Mouse (Mus musculus): ENCODE results near the gene Mcm2.

The Mcm2 gene

GRCm38 (mm10) chr6:88898534-88899048 is at the start of gene Mcm2:
Mcm2 (minus strand) TSS chr6:88898780.
- peak; percentile 97 to 98 for DNase-seq (ENCODE audit: low spot score in 2 of 2)

GRCm38 (mm10) chr6:88947771-88948170 is 49.2 kb upstream of the Mcm2 start:
- no peak for DNase-seq (ENCODE audit: low spot score in 2 of 2)

- DNase-seq (ENCODE audit: low spot score in 2 of 2), result no peak
These were observed 47.9 kb upstream of the Mcm2 start for GRCm38 (mm10) chr6:88946442-88946841.

- no peak for DNase-seq (ENCODE audit: low spot score in 2 of 2)
These were observed 45.1 kb upstream of the Mcm2 start for GRCm38 (mm10) chr6:88943666-88944065.

- no peak for DNase-seq (ENCODE audit: low spot score in 2 of 2)
These were observed 44.0 kb upstream of the Mcm2 start for GRCm38 (mm10) chr6:88942595-88942994.

- no peak for DNase-seq (ENCODE audit: low spot score in 2 of 2)
These were observed 43.0 kb upstream of the Mcm2 start for GRCm38 (mm10) chr6:88941628-88942027.

DNA sequence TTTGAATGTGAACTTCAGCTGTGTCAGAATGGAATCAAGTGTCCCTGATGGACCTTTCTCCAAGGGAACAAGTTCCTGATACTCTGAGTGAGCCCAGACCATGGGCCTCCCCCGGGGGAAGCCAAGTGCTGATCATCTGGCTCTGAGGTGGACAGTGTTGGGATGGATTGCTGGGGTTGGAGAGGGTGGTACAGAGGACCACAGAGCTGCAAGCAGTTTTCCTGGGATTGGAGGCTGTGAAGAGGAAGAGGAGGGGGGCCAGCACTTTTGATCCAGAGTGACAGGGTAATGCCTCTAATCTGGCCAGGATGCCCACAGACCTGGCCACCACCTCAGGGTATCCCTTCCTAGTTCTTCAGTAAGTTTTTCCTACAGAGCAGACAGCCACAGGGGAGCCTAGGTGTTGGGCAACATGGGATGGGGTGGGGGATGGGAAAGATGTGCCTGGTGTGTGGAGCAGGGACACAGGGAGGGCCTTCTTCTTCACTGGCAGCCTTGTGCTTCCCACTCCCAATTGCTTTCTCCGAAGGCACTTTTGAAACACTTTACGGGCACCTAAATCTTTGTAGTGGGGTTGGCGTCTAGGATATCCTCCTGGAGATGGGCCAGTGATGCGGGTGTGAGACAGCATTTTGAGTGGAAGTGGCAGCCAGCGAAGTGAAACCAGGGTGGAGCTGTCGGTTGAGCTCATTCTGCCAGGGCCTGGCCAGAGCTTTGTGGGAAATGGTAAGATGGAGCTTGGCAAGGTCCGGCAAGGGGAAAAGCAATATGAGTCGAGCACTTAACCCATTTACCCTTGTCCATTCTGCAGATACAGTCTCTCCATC is 41.7 kb upstream of the Mcm2 start:
- DNase-seq (ENCODE audit: low spot score in 2 of 2), result no peak

DNA sequence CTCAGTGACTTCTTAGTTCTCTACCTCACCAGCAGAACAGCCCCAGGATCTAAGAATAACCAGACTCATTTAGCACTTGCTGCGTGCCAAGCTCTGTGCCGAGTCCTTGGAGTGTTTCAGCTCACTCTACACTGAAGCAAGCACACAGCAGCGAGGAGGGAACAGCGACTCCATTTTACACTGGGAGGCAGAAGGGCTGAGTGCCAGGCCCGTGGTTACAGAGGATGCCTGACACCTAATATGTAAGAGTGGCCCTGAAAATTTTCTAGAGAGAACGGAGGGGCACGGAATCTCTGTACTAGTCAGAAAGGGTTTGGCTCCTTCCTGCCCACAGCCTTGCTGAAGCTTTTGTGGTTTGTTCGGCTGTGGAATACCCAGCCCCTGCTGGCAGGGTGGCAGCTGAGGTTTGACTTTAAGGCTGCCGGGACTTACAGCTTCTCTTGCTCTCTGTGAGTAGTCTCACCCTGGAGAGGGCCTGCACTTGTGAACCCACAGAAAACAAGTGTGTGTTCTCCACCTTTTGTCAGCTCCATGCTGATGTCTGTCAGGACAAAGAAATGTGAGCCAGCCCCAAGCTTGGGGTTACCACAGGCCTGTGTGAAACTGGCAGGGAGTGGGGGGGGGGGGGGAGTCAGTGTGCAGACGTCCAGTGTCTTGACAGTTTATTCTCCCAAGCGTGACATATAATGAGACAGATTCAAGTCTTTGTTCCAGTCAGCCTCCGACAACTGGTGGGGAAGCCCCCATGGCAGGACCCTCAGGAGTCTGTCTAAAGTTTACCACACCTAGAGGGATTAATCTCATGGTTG is 40.9 kb upstream of the Mcm2 start:
- peak; percentile 69 to 71 for DNase-seq (ENCODE audit: low spot score in 2 of 2)

DNA sequence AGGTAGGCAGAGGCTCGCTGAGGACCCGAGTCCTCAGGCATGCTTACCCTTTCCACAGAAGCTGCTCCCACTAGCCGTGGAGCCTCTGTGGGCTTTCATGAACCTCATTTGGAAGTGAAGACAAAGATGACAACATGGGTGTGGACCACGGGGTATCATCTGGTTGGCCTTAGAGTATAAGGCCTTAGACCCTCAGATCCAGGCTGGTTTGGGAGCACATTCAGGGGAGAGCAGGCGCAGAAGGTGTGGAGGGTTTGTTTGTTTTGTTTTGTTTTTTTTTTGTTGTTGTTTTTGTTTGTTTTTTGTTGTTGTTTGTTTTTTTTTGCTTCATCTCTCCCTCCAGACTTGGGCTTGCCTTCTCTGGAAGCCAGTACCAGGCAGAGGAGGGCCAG is 40.1 kb upstream of the Mcm2 start:
- no peak for DNase-seq (ENCODE audit: low spot score in 2 of 2)

GRCm38 (mm10) chr6:88937971-88938663 is 39.5 kb upstream of the Mcm2 start:
- DNase-seq (ENCODE audit: low spot score in 2 of 2), result peak; percentile 44 to 67

DNA sequence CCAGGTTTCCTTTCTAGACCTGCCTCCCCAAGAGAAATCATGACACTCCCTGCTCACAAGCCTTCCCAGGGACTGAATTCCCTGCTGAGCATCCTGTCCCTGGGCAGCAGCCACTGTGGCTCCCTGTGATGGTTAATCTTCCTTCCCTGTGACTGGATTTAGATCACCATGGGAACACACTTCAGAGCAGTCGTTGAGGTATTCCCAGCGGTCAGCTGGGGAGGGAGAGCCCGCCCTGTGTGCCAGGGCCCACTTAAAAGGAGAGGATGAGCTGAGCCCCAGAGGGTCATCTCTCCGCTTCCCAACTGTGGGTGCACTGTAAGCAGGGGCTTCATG is 38.6 kb upstream of the Mcm2 start:
- no peak for DNase-seq (ENCODE audit: low spot score in 2 of 2)

- no peak for DNase-seq (ENCODE audit: low spot score in 2 of 2)
These were observed 38.0 kb upstream of the Mcm2 start for GRCm38 (mm10) chr6:88936342-88937213.

DNA sequence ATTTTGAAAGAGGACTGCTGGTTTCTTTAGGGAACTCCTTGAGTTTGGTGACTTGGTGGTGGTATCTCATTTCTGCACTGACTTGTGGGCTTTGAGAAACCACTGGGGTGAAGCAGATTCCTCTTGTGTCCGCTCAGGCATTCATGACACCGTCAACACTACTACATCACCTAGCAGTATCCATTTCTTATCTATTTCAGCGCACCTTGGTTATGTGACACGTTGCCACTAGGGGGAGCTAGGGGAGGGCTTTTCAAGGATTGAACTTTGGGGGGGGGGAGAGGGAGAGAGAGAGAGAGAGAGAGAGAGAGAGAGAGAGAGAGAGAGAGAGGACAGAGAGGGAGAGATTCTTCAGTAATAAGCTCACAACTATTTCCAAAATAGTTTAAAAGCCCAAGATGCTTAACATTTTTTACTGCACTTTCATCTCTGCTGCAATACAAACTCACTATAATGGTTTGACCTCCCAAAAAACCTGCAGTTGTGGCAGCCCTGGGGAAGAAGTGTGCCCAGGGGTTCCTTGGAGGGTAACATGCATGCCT is 37.2 kb upstream of the Mcm2 start:
- DNase-seq (ENCODE audit: low spot score in 2 of 2), result peak; percentile 48 to 79

DNA sequence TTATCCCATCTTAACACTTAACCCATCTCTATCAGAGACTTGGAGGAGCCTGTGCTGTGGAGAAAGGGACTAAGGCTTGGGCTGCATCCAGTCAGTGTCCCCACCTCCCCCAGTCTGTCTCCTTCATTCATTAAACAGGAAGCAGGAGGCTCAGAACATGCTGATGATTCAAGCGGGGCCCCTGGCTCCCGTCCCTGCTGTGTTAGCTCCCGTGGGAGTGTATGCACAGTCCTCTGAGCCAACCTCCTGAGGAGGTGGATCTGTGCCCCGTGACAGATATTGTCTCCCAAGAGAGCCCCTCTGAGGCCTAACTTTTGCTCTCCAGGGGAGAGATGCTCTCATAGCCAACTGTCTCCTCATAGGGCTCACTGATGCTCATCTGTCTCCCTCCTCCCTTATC is 36.2 kb upstream of the Mcm2 start:
- no peak for DNase-seq (ENCODE audit: low spot score in 2 of 2)

GRCm38 (mm10) chr6:88934132-88934531 is 35.6 kb upstream of the Mcm2 start:
- no peak for DNase-seq (ENCODE audit: low spot score in 2 of 2)

DNA sequence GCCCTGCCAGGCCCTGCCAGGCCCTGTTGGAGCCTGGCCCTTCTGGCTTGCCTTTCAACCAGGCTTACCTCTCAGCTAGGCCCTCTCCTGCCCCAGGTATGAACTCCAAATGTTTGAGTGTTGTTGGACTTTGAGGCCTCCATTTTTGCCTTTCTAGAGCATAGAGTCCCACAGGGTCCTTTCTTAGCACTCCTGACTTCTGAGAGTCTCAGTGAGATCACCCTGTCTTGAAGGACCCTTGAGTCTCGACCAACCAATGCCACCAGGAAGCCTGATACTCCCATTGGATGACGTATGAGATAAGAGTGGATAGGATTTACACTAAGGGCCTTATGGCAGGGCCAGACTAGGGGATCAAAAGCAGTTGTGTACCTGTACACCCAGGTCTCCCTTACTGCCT is 32.9 kb upstream of the Mcm2 start:
- no peak for DNase-seq (ENCODE audit: low spot score in 2 of 2)

DNA sequence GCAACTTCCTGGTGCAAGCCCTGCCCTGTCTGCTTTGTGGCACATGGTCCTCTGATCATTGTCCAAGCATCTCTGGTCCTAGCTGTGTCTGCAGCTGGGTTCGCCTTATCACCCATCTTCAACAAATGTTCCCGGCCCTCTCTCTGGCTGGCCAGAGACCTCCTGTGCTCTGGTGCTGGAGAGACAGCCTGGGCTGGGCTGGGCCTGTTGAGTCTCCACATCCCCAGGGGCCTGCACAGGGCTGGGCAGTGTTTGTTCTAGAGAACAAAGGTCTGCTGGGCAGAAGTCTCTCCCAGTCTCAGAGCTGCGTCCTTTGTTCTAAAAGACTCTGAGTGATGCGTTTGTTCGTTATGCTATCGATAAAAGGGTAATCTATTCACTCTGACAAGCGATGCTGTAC is 31.5 kb upstream of the Mcm2 start:
- no peak for DNase-seq (ENCODE audit: low spot score in 2 of 2)

- DNase-seq (ENCODE audit: low spot score in 2 of 2), result no peak
These were observed 30.9 kb upstream of the Mcm2 start for GRCm38 (mm10) chr6:88929451-88929850.

DNA sequence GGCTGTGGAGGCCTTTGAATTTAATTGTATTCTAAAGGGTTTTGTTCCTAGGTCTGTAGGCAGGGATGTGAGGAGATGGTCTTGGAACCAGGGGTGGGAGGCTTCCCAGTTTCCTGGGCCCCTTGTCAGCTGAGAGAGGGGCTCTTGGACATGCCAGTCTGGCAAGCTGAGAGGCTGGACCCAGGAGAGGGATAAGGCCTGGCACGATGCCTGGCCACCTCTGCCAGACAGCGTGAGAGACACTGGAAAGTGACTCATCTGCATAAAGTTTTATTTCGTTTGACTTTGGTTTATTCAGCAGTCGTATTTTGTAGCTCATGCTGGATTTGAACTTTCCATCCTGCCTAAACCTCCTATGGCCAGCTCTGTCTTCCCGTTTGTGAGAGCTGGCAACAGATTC is 30.0 kb upstream of the Mcm2 start:
- no peak for DNase-seq (ENCODE audit: low spot score in 2 of 2)

GRCm38 (mm10) chr6:88928026-88928425 is 29.4 kb upstream of the Mcm2 start:
- no peak for DNase-seq (ENCODE audit: low spot score in 2 of 2)

DNA sequence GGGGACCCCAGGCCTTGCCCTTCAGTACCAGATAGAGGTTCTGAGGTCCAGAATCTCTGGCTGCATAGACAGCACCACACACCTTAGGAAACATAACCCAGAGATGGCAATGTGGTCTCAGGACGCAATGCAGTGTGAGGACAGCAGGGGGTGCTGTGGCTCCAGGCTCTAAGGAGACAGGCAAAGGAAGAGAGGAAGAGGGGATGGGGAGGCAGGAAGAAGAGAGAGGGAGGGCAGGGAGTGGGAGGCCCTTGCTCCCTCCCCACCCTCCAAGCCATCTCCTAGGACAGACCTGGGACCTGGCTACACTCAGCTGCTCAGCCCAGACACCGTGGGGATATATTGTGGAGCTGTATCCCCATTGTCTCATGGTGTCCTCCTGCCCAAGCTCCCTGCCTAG is 29.0 kb upstream of the Mcm2 start:
- peak; percentile 72 to 87 for DNase-seq (ENCODE audit: low spot score in 2 of 2)

Measured in thymus, postnatal 10 days (tissue).